In genomic region chr3:121462782-121463181, GRCm38 (mm10) we compare ENCODE assay signal across 17 mouse cellular contexts.
"Had no signal": no experiment of that assay in that cellular context is flagged by ENCODE, and none has a peak within 500 bp of the region (broad histone marks: within the 10 kb centered on the region; RNA-seq: fewer than 3 reads in every experiment).

No protein-coding gene starts in this region.

- H3K4me3 ChIP-seq: left cerebral cortex, adult 2 months; liver, embryonic 13.5 days; neural tube, embryonic 12.5 days; neural tube, embryonic 15.5 days had no signal

- H3K27ac ChIP-seq: kidney, postnatal 0 days; left cerebral cortex, adult 2 months; liver, embryonic 13.5 days; neural tube, embryonic 12.5 days; neural tube, embryonic 15.5 days had no signal

- H3K27me3 ChIP-seq: liver, embryonic 13.5 days; neural tube, embryonic 12.5 days; neural tube, embryonic 15.5 days had no signal

- H3K9ac ChIP-seq: liver, embryonic 13.5 days; neural tube, embryonic 12.5 days; neural tube, embryonic 15.5 days had no signal

- H3K9me3 ChIP-seq: liver, embryonic 13.5 days; neural tube, embryonic 12.5 days; neural tube, embryonic 15.5 days had no signal

- DNase-seq: kidney, adult 2 months; kidney, postnatal 36 days; layer of hippocampus, postnatal 36 days; liver, embryonic 13.5 days; lung, adult 2 months; lung, postnatal 14 days; lung, postnatal 4 days; midbrain, embryonic 14.5 days; retina, postnatal 1 day; right cerebral cortex, postnatal 25 days; thymus, adult 18-20 months; thymus, postnatal 36 days had no signal

- H3K4me2 ChIP-seq: liver, embryonic 13.5 days; midbrain, embryonic 11.5 days; neural tube, embryonic 12.5 days; neural tube, embryonic 15.5 days had no signal
